Mouse (Mus musculus): ENCODE measurements at regions not wholly inside any gene's neighbourhood (a gene's known extent, or its start where the extent isn't known, plus 50 kb on each side); places are given as distances from the start of the nearest gene placed in this dataset.
A peak's percentile ranks its signal among the peaks of the same experiment; 100 is the strongest.

GRCm38 (mm10) chr19:21118782-21119181 lies 153.3 kb upstream of the Zfand5 start:
- Histone ChIP-seq H3K9ac (ENCODE audit: low read depth, low read length) (no peak overlapping the region), H3K36me3 (ENCODE audit: control insufficient read depth, insufficient read depth, low read length) (no peaks in the 10 kb centered on the region), H3K27ac (ENCODE audit: low read depth, low read length) (no peak overlapping the region), H3K9me3 (ENCODE audit: control insufficient read depth, low read length) (no peaks in the 10 kb centered on the region), H3K27me3 (replicated peaks; ENCODE audit: control insufficient read depth, insufficient read depth, low read length) (no peaks in the 10 kb centered on the region), H3K4me1 (replicated peaks; ENCODE audit: control insufficient read depth, insufficient read depth, low read length) (no peaks in the 10 kb centered on the region), H3K4me3 (ENCODE audit: low read depth, low read length) (no peak overlapping the region), H3K4me2 (no peak overlapping the region)
- 75% methylated on average over 4 of the region's 4 CpGs for WGBS
- ATAC-seq (replicated peaks; ENCODE audit: low FRiP score) (no peak), DNase-seq (ENCODE audit: low spot score) (no peak)

DNA sequence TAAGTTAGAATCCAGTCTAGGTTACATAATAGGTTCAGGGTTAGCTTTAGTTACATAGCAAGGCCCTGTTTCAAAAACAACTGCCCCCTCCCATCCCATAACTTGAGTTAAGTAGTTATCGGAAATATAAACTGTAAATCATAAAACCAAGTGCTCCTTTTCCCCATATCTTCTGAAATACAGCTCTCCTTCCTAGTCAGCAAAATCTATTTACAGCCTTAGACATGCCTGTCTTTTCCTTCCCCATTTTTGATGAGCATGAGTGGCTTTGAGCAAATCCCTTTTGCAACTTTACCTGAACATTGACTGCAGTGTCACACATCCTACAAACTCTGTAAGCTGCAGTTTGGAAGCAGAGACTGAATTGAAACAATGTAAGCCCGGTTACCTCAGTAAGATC lies 156.4 kb upstream of the Zfand5 start:
- no peak for ATAC-seq (replicated peaks; ENCODE audit: low FRiP score)
- H3K27me3 ChIP-seq (replicated peaks; ENCODE audit: control insufficient read depth, insufficient read depth, low read length) = no peaks in the 10 kb centered on the region
- WGBS = 70% methylated on average over 2 of the region's 2 CpGs
- no peak overlapping the region for H3K9ac ChIP-seq (ENCODE audit: low read depth, low read length)
- DNase-seq (ENCODE audit: low spot score) = no peak
- no peak overlapping the region for H3K27ac ChIP-seq (ENCODE audit: low read depth, low read length)
- no peaks in the 10 kb centered on the region for H3K9me3 ChIP-seq (ENCODE audit: control insufficient read depth, low read length)
- H3K4me2 ChIP-seq = no peak overlapping the region
- no peaks in the 10 kb centered on the region for H3K4me1 ChIP-seq (replicated peaks; ENCODE audit: control insufficient read depth, insufficient read depth, low read length)
- H3K4me3 ChIP-seq (ENCODE audit: low read depth, low read length) = no peak overlapping the region
- H3K36me3 ChIP-seq (ENCODE audit: control insufficient read depth, insufficient read depth, low read length) = no peaks in the 10 kb centered on the region

DNA sequence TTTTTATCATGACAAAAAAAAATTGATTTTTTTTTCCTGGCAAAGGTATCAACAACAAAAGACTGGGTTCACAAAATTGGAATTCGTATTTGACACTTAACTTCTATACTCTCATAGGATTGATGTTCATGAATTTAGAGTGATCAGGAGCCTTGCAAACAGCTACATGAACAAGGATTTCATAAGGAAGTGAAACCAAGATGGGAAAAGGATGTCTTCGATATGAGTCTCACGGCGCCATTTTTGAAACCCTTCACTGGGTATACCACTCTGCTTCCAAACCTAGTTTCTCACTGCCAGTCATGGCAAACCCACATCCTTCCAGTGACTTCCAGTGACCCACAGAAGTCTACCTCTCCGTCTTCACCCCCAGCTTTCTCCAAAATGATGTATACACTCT lies 157.8 kb upstream of the Tmc1 start:
- Histone ChIP-seq H3K9me3 (ENCODE audit: control insufficient read depth, low read length) (no peaks in the 10 kb centered on the region), H3K4me2 (no peak overlapping the region), H3K4me3 (ENCODE audit: low read depth, low read length) (no peak overlapping the region), H3K9ac (ENCODE audit: low read depth, low read length) (no peak overlapping the region), H3K4me1 (replicated peaks; ENCODE audit: control insufficient read depth, insufficient read depth, low read length) (no peaks in the 10 kb centered on the region), H3K36me3 (ENCODE audit: control insufficient read depth, insufficient read depth, low read length) (no peaks in the 10 kb centered on the region), H3K27ac (ENCODE audit: low read depth, low read length) (no peak overlapping the region), H3K27me3 (replicated peaks; ENCODE audit: control insufficient read depth, insufficient read depth, low read length) (no peaks in the 10 kb centered on the region)
- ATAC-seq (replicated peaks; ENCODE audit: low FRiP score) = no peak
- DNase-seq (ENCODE audit: low spot score) = no peak
- 87% methylated on average over 5 of the region's 5 CpGs for WGBS

DNA sequence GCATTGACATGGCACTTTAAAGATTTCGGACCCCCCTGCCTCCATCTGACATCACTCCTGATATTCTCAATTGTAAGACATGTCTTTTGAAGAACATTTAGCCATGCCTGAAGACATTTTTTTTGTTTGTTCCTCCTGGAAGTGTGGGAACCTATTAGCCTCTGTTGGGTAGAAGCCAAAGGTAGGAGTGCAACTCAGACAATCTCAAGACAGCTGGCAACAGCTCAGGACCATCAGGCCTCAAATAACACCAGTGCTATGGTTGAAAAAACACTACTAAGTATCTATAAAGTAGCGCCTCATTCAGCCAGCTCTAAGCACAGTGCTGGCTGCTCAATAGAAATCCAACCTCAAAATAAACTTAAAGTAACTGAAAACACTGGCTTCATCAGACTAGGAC lies 154.3 kb upstream of the Tmc1 start:
- 93% methylated on average over 2 of the region's 2 CpGs for WGBS
- ATAC-seq (replicated peaks; ENCODE audit: low FRiP score) = no peak
- H3K27me3 ChIP-seq (replicated peaks; ENCODE audit: control insufficient read depth, insufficient read depth, low read length) = no peaks in the 10 kb centered on the region
- no peak overlapping the region for H3K27ac ChIP-seq (ENCODE audit: low read depth, low read length)
- H3K4me3 ChIP-seq (ENCODE audit: low read depth, low read length) = no peak overlapping the region
- no peaks in the 10 kb centered on the region for H3K9me3 ChIP-seq (ENCODE audit: control insufficient read depth, low read length)
- no peaks in the 10 kb centered on the region for H3K4me1 ChIP-seq (replicated peaks; ENCODE audit: control insufficient read depth, insufficient read depth, low read length)
- H3K4me2 ChIP-seq = no peak overlapping the region
- no peaks in the 10 kb centered on the region for H3K36me3 ChIP-seq (ENCODE audit: control insufficient read depth, insufficient read depth, low read length)
- no peak overlapping the region for H3K9ac ChIP-seq (ENCODE audit: low read depth, low read length)
- no peak for DNase-seq (ENCODE audit: low spot score)

DNA sequence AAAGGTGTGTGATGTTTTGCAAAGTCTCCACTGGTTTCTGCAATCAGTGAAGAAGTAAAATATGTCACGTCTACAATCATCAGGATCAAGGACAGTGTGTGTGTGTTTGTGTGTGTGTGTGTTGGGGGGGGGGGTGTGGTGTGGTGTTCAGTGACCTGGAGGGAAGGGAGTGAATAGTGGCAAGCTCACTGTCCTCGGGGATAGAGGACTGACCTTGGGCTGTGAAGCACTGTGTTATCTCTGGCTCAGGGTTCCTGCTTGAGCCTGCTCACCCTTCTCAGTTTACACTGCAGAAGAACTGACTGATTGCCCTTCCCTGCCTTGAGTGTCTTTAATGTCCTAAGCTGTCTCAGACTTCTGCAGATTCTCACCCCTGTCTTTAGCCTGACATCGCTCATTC lies 153.7 kb upstream of the Tmc1 start:
- no peaks in the 10 kb centered on the region for H3K27me3 ChIP-seq (replicated peaks; ENCODE audit: control insufficient read depth, insufficient read depth, low read length)
- no peak overlapping the region for H3K4me3 ChIP-seq (ENCODE audit: low read depth, low read length)
- H3K36me3 ChIP-seq (ENCODE audit: control insufficient read depth, insufficient read depth, low read length) = no peaks in the 10 kb centered on the region
- no peak overlapping the region for H3K27ac ChIP-seq (ENCODE audit: low read depth, low read length)
- ATAC-seq (replicated peaks; ENCODE audit: low FRiP score) (no peak), DNase-seq (ENCODE audit: low spot score) (no peak)
- no peak overlapping the region for H3K9ac ChIP-seq (ENCODE audit: low read depth, low read length)
- no peak overlapping the region for H3K4me2 ChIP-seq
- H3K4me1 ChIP-seq (replicated peaks; ENCODE audit: control insufficient read depth, insufficient read depth, low read length) = no peaks in the 10 kb centered on the region
- 42% methylated on average over 3 of the region's 3 CpGs for WGBS
- no peaks in the 10 kb centered on the region for H3K9me3 ChIP-seq (ENCODE audit: control insufficient read depth, low read length)

DNA sequence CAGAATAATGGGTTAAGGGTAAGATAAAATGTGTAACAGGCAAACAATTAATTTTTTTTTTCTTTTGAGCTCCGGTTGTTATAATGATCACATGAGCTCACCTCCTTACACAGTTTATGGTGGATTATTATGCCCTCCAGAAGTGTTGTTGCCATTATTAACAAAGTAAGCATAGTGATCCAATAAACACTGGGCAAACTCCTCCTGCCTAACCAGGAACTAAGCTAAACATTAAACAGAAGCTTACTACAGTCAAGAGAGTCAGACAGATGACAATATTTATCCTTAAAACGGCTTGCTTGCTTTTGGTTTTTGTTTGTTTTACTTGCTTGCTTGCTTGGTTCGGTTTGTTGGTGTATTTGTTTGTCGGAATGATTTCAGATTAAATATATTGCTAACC lies 153.3 kb upstream of the Tmc1 start:
- no peak for ATAC-seq (replicated peaks; ENCODE audit: low FRiP score)
- H3K27ac ChIP-seq (ENCODE audit: low read depth, low read length) = no peak overlapping the region
- WGBS = 63% methylated on average over 4 of the region's 4 CpGs

GRCm38 (mm10) chr19:21106766-21107165 lies 152.8 kb upstream of the Tmc1 start:
- DNase-seq (ENCODE audit: low spot score) = no peak

More for the DNA sequence above, 153.3 kb upstream of the Tmc1 start:
- Histone ChIP-seq H3K4me2 (no peak overlapping the region), H3K4me3 (ENCODE audit: low read depth, low read length) (no peak overlapping the region), H3K9me3 (ENCODE audit: control insufficient read depth, low read length) (no peaks in the 10 kb centered on the region), H3K4me1 (replicated peaks; ENCODE audit: control insufficient read depth, insufficient read depth, low read length) (no peaks in the 10 kb centered on the region), H3K9ac (ENCODE audit: low read depth, low read length) (no peak overlapping the region), H3K27me3 (replicated peaks; ENCODE audit: control insufficient read depth, insufficient read depth, low read length) (no peaks in the 10 kb centered on the region), H3K36me3 (ENCODE audit: control insufficient read depth, insufficient read depth, low read length) (no peaks in the 10 kb centered on the region)
- DNase-seq (ENCODE audit: low spot score) = no peak

DNA sequence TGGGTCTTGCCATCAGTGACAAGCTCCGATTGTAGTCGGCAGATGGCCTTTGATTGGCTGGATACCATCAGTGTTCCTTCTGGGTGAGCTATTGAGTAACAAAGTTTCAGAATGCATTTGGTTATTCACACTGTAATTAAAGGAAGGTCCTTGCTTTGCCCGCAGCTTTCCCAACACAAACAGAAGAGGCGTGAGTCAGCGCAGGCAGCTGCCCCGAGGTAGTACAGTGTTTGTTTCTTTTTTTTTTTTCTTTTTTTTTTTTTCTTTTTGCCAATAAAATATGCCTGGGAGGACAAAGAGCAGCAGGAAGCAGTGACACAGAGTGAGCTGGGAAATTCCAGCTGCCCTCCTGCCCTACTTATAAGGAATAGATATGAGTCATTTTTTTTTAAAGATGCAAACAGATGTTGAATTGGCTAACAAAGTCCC lies 152.3 kb upstream of the Tmc1 start:
- no peak overlapping the region for H3K4me2 ChIP-seq
- H3K9me3 ChIP-seq (ENCODE audit: control insufficient read depth, low read length) = no peaks in the 10 kb centered on the region
- WGBS = 63% methylated on average over 6 of the region's 6 CpGs
- DNase-seq (ENCODE audit: low spot score) (no peak), ATAC-seq (replicated peaks; ENCODE audit: low FRiP score) (no peak)
- no peaks in the 10 kb centered on the region for H3K27me3 ChIP-seq (replicated peaks; ENCODE audit: control insufficient read depth, insufficient read depth, low read length)
- H3K36me3 ChIP-seq (ENCODE audit: control insufficient read depth, insufficient read depth, low read length) = no peaks in the 10 kb centered on the region
- H3K27ac ChIP-seq (ENCODE audit: low read depth, low read length) = no peak overlapping the region
- no peak overlapping the region for H3K9ac ChIP-seq (ENCODE audit: low read depth, low read length)
- no peaks in the 10 kb centered on the region for H3K4me1 ChIP-seq (replicated peaks; ENCODE audit: control insufficient read depth, insufficient read depth, low read length)
- no peak overlapping the region for H3K4me3 ChIP-seq (ENCODE audit: low read depth, low read length)

More at GRCm38 (mm10) chr19:21106766-21107165, 152.8 kb upstream of the Tmc1 start:
- Histone ChIP-seq H3K4me2 (no peak overlapping the region), H3K4me1 (replicated peaks; ENCODE audit: control insufficient read depth, insufficient read depth, low read length) (no peaks in the 10 kb centered on the region), H3K9me3 (ENCODE audit: control insufficient read depth, low read length) (no peaks in the 10 kb centered on the region), H3K36me3 (ENCODE audit: control insufficient read depth, insufficient read depth, low read length) (no peaks in the 10 kb centered on the region), H3K27me3 (replicated peaks; ENCODE audit: control insufficient read depth, insufficient read depth, low read length) (no peaks in the 10 kb centered on the region), H3K4me3 (ENCODE audit: low read depth, low read length) (no peak overlapping the region), H3K9ac (ENCODE audit: low read depth, low read length) (no peak overlapping the region), H3K27ac (ENCODE audit: low read depth, low read length) (no peak overlapping the region)
- WGBS = 81% methylated on average over 10 of the region's 10 CpGs
- no peak for ATAC-seq (replicated peaks; ENCODE audit: low FRiP score)

- WGBS = 88% methylated on average over 6 of the region's 6 CpGs
- Histone ChIP-seq H3K4me3 (ENCODE audit: low read depth, low read length) (no peak overlapping the region), H3K4me1 (replicated peaks; ENCODE audit: control insufficient read depth, insufficient read depth, low read length) (no peaks in the 10 kb centered on the region), H3K27ac (ENCODE audit: low read depth, low read length) (no peak overlapping the region), H3K9ac (ENCODE audit: low read depth, low read length) (no peak overlapping the region), H3K4me2 (peak overlapping the region; percentile 35; the same call in 1 of the 2 replicates), H3K36me3 (ENCODE audit: control insufficient read depth, insufficient read depth, low read length) (no peaks in the 10 kb centered on the region), H3K9me3 (ENCODE audit: control insufficient read depth, low read length) (no peaks in the 10 kb centered on the region), H3K27me3 (replicated peaks; ENCODE audit: control insufficient read depth, insufficient read depth, low read length) (no peaks in the 10 kb centered on the region)
- DNase-seq (ENCODE audit: low spot score) (no peak), ATAC-seq (replicated peaks; ENCODE audit: low FRiP score) (no peak)
These were observed 151.0 kb upstream of the Tmc1 start for GRCm38 (mm10) chr19:21105004-21105403.

Measured in liver, embryonic 11.5 days (tissue).